Mouse (Mus musculus) monocyte, adult 5-6 weeks (primary cell): ENCODE data around the gene Rere. TPM values are rescaled to one million over a fixed set of nuclear protein-coding genes. Genes with fewer than 3 reads are reported as not detected.
"Not testable (repeated sequence)": the region's sequence is repeated elsewhere in the genome, so short reads cannot be mapped to it uniquely, and the experiment has no call there.

Source experiments
- ATAC-seq: fragments of 153-309, 156-312 bp; replicated peaks from 2 replicates; pipeline ENCODE4 v1.8.0; 2017; ENCODE audit warnings: mild to moderate bottlenecking; ENCODE audit not compliant: low TSS enrichment, insufficient number of reproducible peaks, severe bottlenecking, poor library complexity, low FRiP score
- total RNA-seq: library from RNA; stranded (forward); fragments of 200-1000, 200-491, 200-594 nt; gene quantifications from 3 replicates; pipeline ENCODE4 v1.2.3, GENCODE M21; 2017

Rere gene
- total RNA-seq, 1 experiment from 2014 or later, result 11.1 TPM

DNA sequence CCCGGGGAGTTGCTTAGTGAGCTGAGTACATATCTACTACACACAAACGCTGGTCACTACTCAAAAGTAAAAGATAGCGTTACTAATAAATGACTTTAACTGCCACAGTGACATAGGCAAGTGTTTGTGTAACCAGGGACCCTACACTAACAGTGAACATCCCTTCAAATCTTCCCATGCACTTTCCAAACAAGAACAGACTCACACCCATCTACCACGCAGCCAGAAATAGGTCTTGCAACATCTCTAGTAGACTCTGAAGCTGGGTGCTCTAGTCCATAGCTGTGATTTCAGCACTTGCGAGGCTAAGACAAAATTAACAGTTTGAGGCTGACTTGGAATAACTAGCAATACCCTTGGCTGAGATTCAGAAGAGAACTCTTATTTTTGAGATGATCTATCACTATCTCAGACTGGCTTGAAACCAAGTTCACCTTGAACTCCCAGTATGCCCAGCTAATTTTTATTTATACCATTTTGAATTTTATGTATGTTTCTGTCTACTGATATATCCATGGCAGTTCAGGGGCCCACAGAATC lies 31.6 kb upstream of the Rere start:
- ATAC-seq, result no peak

DNA sequence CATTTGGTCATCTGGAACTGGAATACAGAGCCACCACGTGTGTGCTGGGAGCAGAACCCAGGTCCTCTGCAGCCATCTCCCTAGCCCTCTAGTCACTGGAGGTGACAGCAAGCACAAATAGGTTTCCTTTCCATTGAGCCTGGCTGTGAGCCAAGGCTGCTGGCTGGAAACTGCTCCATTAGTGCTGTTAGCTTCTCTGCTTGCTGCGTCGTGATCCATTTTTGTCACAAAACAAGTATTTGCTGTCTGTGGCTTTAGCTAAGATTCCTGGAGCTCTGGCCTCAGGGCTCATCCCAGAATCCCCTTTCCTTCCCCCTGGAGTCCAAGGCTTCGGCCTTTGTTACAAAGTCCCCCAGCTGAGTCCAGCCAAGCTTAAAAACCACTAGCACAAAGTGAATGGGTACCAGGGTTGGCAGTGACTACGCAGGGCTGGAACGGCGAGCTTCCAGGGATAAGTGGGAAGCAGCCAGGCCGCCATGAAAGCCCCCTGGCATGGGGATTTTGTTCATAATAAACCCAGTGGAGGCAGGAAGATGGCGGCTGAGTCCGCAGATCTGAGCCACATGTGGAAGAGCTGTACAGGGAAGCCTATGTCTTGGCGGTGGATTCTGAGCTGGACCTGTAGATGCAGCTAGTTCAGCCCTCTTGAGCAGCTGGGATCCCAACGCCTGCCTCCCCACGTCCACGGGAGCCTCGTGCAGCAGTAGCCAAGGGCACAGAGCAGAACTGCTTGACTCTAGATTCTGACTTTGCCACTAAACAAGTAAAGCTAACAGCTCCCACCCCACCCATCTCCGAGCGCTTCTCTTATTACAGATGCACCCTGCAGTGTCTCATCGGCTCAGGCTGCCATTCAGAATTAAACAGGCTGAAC lies 30.7 kb upstream of the Rere start:
- no peak for ATAC-seq

DNA sequence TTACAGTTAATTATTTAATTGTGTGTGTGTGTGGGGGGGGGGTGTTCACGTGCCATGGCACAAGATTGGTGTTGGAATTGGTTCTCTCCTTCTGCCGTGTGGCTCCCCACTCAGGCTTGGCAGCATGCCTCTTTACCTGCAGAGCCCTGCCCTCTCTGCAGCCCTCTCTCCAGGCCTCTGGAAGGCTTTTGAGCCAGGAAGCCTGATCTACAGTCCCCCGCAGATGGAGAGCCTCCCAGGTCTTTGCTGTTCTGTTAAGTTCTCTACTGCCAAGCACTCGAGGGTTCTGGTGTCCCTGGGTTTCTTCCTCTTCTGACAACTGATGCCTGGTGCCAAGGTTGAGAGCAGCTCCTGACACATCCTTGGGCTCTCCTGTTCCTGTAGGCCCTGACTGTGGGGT lies 27.0 kb upstream of the Rere start:
- ATAC-seq, result no peak

DNA sequence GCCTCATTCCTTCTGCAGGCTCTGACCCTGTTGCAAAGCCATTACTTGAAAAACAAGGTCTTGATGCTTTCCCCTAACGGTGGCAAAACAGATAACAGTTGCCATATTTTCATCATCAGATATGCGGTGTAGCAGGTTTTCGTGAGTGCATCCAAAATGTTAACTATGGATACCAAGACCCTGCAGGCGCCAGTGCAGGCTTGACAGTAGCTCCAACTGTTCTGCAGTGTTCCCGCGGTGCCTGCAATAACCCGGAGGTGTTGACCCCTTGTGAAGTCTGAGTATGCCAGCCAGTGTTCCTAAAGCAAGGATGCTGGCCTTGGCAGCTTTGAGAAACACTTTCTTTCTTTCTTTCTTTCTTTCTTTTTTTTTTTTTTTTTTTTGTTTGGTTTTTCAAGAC lies 26.3 kb upstream of the Rere start:
- ATAC-seq, result no peak

DNA sequence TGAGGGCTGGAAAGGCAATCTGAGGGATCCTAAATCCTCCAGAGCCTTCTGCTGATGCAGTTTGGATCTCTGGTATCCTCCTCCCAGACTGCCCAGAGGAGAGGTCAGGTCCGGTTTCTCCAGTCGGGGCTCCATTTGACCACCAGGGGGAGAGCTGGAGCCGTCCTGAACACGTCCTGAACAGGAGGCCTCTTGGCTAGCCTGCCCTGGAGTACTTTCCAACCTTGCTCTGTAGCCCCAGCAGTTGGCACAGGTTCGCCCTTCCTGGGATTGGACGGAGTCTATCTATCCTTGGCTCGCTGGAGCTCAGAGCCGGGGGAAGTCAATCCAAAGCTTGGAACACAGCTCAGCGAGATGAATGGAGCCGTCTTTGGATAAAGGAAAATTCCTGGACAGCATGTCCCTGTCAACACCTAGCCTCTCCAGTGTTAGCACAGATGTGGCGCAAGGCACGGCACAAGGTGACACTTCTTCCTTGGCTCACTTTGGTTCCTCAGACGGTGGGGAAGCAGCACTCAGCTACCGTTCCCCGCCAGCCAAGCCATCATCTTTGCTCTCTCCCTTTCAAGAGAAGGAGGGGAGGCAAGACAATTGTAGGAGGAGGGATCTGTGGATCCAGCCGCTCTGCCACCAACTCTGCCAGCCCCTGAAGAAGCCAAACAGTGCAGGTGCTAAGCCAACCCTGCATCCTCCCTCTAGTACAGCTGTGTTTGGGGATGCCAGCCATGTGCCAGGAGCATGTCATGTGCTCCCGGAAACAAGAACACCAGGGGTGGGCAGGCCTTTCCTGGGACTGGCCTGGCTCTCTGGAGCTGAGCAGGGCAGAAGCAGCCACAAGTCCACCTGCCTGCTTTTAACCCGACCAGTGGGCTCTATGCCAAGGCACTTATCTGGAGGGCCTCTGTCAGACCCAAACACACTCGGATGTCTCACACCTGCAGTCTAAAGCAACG lies 23.9 kb upstream of the Rere start:
- peak; percentile 81 for ATAC-seq

DNA sequence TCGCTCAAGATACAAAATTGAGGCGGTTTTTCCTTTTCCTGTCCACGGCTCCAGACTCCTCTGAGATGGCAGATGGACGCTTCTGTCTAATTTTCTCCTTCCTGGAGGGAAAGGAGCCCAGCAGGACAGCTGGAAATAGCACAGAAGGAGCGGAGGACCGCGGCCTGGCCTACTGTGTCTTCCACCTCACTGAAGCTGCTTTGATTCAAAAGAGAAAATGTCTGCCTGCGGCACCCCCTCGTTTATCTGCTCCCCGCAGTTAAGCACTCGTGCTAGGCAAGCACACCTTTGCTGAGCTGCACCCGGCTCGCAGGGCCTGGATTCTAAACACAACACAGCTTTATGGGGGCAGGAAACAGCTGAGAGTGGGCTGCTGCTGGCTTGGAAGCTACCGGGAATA lies 23.1 kb upstream of the Rere start:
- ATAC-seq, result no peak

DNA sequence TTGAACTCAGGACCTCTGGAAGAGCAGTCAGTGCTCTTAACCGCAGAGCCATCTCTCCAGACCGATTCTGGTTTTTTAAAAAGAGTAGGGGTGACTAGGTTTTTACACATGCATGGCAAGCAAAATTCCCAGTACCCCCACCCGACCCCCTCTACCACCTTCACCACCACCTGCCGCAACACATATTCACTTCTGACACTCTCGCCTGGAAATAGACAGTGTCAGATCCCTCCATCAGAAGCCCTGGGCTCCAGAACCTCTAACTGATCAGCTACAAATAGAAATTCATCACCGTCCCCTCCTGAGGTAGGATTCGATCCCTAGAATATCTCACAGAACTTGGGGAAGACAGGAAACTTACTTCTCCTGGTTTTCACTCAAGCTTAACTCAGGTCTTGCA lies 21.9 kb upstream of the Rere start:
- no peak for ATAC-seq

DNA sequence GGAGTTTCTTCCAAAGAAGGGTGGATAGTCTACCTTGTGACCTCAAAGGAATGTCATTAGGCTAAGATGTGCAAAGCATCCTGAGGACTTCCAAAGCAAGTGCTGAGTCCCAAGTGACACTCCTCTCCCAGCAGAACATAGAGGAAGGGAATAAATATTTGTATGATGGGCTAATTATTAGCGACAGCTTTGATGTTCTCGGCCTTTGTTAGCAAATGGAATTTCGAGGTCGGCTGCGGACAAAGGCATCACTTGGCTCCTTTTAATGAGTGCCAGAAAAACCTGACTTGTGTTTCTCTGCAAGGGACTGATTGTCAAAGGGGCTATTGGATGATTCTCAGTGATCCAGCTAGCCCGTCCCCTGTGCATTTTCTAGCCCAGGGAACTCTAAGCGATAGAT lies 21.3 kb upstream of the Rere start:
- no peak for ATAC-seq

DNA sequence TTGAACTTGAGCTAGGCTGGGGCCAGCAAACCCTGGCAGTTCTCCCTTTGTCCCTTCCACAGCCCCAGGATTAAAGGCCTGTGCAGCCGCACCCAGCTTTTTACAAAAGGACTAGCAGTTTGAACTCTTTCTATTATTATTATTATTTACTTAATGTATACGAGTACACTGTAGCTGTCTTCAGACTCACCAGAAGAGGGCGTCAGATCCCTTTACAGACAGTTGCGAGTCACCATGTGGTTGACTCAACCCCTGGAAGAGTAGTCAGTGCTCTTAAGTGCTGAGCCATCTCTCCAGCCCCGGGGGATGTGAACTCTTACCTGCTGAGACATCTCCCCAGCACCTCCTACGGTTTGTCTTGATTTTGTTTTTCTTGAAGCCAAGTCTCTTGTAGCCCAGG lies 20.7 kb upstream of the Rere start:
- ATAC-seq, result no peak

DNA sequence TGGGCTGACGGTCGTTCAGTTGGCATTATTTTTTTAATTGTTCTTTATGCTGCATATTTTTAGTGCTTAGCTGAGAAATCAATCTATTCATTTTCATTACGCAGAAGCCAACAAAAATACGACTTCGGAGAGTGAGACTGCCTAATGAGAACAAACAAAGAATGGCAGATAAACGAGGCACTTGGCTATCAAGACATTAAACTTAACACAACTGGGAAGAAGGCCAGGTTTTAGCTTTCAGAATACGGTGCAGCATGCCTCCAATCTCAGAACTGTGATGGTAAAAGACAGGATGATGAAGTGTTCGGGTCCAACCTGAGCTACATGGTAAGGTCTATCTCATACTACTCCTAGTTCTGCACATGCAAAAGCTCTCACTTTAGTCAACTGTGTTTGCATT lies 19.1 kb upstream of the Rere start:
- no peak for ATAC-seq

DNA sequence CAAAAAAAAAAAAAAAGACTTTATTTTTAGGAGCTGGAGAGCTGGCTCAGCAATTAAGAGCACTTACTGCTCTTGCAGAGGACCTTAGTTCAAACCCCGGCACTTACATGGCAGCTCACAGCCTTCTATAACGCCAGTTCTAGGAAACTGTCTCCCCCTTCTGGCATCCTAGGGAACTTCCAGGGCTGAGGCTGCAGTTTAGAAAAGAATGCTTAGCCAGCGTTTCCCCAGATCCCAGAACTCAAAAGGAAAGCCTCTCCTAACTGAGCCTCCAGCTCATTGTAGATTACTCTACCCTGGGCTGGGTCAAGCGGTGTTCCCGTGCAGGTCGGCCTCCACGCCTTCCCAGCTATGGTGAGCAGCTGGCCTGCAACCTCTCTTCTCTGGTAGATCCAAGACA lies 16.5 kb upstream of the Rere start:
- no peak for ATAC-seq

DNA sequence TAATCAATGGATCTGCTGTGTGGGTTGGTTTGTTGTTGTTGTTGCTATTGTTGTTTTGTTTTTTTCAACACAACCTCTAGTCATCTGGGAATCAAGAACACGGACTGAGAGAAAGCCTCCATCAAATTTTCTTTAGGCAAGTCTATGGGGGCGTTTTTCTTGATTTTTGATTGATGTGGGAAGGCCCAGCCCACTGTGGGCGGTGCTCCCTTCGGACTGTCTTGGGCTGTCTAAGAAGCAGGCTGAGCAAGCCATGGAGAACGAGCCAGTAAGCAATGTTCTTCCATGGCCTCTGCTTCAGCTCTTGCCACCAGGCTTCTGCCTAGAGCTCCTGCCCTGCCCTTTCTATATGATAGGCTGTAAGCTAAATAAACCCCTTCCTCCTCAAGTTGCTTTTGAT lies 16.0 kb upstream of the Rere start:
- no peak for ATAC-seq

DNA sequence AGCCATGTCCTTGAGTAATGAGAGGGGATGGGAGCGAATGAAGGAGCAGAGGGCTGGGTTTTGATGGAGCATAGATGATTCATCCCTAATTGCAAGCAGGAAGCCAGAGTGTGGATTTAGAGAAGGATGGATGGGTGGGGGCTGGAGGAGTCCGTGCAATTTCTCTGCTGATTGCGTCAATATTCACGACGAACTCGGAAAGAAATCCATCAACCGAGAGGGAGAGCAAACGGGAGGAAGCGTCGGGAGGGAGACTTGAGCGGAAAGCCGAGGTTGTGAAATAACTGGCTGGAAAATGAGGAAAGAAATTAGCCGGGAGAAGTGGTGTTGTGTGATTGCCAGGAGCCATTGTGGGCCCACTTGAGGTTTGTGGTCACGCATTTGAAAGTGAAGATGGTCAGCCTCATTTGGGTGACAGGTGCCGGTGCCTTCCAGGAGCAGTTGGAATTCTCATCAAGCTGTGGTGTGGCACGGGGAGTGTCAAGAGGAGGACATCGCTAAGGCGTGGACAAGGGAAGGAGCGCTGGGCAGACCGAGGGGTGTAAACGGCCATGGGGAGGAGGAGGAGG lies 14.7 kb upstream of the Rere start:
- ATAC-seq, result no peak

DNA sequence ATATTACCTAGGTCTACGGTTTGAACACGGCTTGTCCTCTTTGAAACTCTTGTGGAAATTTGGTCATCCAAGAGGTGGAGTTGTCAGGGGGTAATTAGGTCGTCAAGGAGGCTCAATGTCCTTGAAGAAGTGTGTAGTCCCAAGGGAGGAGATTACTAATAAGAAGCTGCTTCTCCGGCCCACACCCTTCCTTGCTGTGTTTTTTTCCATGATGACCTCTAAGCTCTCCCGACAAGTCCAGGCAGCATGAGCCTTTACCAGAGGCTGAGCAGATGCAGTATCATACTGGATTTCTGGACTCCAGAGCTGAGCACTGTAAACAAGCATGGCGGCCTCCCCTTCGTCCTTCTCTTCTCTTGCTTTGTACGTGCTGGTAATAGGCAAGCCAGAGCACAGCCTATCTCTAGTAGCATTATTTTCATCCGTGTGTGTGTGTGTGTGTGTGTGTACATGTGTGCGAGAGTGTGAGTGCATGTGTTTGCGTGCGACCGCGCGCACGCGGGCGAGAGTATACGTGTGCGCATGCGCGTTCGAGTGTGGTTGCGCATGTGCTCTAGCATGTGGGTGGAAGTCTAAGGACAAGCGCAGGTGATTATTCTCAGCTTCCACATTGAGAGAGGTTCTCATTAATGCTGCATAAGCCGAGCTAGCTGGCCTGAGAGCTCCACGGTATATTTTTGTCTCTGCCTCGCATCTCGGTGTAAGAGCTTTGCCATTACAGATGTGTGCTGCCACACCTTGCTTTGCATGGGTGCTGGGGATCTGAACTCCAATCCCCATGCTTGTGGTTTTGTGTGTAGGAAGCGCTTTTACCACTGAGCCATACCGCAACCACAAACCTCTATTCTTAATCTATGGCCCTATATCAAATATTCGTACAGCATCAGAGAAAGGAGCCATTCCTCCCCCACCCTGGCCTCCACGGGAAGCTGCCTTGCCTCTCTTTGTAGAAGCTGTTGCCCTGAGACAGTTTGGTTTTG lies 12.5 kb upstream of the Rere start:
- peak; percentile 23; the same call in 1 of the 2 replicates for ATAC-seq

DNA sequence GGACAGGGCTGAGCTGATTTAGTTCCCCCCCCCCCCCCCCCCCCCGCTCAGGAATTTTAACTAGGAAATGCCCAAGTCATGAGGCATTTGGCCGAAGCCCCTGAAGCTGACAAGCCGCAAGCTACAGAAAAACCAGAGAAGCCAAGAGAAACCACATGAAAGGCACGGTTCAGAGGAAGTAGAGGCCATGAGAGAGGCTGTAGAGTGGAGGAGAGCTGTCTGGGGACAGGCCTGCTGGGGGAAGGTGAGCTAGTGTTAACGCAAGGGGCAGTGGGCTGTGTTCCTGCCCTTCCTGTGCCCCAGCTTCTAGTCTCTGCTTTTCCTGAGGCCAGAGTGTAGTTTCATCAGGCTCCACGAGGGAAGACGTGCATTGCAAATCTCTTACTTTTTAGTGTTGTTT lies 11.8 kb upstream of the Rere start:
- peak; percentile 52; the same call in 1 of the 2 replicates for ATAC-seq

DNA sequence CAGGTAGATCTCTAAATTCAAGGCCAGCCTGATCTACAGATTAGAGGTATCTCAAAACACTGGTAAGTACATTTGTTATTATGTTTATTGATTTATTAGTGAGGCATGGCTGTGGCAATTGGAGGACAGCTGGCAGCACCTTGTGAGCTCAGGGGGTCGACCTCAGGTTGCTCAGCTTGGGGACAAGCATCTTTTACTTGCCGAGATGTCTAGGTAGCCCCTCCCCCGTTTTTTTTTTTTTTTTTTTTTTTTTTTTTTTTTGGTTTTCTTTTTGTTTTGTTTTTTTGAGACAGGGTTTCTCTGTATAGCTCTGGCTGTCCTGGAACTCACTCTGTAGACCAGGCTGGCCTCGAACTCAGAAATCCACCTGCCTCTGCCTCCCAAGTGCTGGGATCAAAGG lies 10.7 kb upstream of the Rere start:
- not testable (repeated sequence) for ATAC-seq

DNA sequence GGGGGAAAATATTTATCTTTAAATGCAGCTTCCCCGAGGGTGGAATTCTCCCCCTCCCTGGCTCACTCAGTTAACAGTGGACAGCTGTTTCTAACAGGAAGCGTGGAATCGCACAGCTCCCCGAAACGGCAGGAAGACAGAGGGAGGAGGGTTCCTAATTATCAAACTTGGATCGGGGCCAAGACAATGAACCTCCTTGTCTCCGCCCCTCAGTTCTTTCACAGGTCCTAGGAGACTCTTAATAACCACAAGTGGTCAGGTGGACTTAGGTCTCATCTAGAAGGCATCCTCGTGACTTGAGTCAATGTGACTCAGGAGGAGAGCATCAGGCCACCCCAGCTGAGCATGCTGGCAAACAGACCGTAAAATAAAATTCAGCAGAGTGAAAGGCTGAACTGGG lies 8.7 kb upstream of the Rere start:
- no peak for ATAC-seq

DNA sequence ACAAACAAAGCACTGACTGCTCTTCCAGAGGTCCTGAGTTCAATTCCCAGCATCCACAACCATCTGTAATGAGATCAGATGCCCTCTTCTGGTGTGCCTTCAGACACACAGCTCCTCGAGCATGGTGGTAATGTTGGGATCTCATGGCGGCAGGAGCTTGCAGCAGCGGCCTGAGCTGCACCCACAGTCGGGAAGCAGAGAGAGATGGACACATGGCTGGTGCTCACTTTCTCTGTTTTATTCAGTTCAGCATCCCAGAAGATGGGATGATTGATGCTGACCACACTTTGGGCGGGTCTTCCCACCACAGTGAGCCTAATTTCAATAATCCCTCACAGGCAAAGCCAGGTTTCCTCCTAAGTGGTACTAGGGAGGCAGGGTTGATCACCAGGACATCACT lies 5.9 kb upstream of the Rere start:
- no peak for ATAC-seq
